Mouse (Mus musculus): ENCODE measurements around the gene Map4k2. TPM values are rescaled to one million over a fixed set of nuclear protein-coding genes. Genes with fewer than 3 reads are reported as not detected.

Map4k2 gene
- polyA plus RNA-seq, 1 experiment from 2014 or later, result 14.3 TPM

GRCm38 (mm10) chr19:6363411-6364240 is 22.7 kb downstream of the Map4k2 start, which contains the start of gene Sf1:
TSS of gene Sf1 (plus strand) at chr19:6363690.
- DNase-seq, result peak; percentile 100
- peak; percentile 98 for ATAC-seq (ENCODE audit: low FRiP score, low TSS enrichment)

GRCm38 (mm10) chr19:6364317-6364725 is 23.4 kb downstream of the Map4k2 start:
- H3K4me2 ChIP-seq (ENCODE audit: low read length), result peak overlapping the region; percentile 96
- DNase-seq (peak; percentile 96), ATAC-seq (ENCODE audit: low FRiP score, low TSS enrichment) (no peak)
- no peaks in the 10 kb centered on the region for H3K27me3 ChIP-seq (ENCODE audit: control insufficient read depth, insufficient read depth, low read length)
- H3K9ac ChIP-seq (replicated peaks; ENCODE audit: low read length), result peak overlapping the region; percentile 92
- under 1% methylated on average over 55 of the region's 55 CpGs for WGBS
- no peaks in the 10 kb centered on the region for H3K9me3 ChIP-seq (ENCODE audit: control insufficient read depth, low read length)
- H3K4me3 ChIP-seq (replicated peaks; ENCODE audit: low read depth, low read length), result peak overlapping the region; percentile 100
- peaks cover 24% of the 10 kb centered on the region for H3K4me1 ChIP-seq (ENCODE audit: control insufficient read depth, insufficient read depth, low read length)
- peaks cover 46% of the 10 kb centered on the region for H3K36me3 ChIP-seq (ENCODE audit: control insufficient read depth, insufficient read depth, low read length)
- peak overlapping the region; percentile 97 for H3K27ac ChIP-seq (replicated peaks; ENCODE audit: low read depth, low read length)

More at GRCm38 (mm10) chr19:6363411-6364240, 22.7 kb downstream of the Map4k2 start, which contains the start of gene Sf1:
- H3K4me1 ChIP-seq (ENCODE audit: control insufficient read depth, insufficient read depth, low read length), result peaks cover 24% of the 10 kb centered on the region
- H3K27me3 ChIP-seq (ENCODE audit: control insufficient read depth, insufficient read depth, low read length), result no peaks in the 10 kb centered on the region
- peaks cover 41% of the 10 kb centered on the region for H3K36me3 ChIP-seq (ENCODE audit: control insufficient read depth, insufficient read depth, low read length)
- 1% methylated on average over 85 of the region's 85 CpGs for WGBS
- H3K4me2 ChIP-seq (ENCODE audit: low read length), result peak within 1 kb of the TSS; percentile 96
- peak within 1 kb of the TSS; percentile 100 for H3K4me3 ChIP-seq (replicated peaks; ENCODE audit: low read depth, low read length)
- H3K9me3 ChIP-seq (ENCODE audit: control insufficient read depth, low read length), result no peaks in the 10 kb centered on the region
- peak within 1 kb of the TSS; percentile 97 for H3K27ac ChIP-seq (replicated peaks; ENCODE audit: low read depth, low read length)
- peak within 1 kb of the TSS; percentile 92 for H3K9ac ChIP-seq (replicated peaks; ENCODE audit: low read length)

GRCm38 (mm10) chr19:6364842-6365241 is 23.9 kb downstream of the Map4k2 start:
- no peak for DNase-seq
- Histone ChIP-seq H3K27ac (replicated peaks; ENCODE audit: low read depth, low read length) (peak overlapping the region; percentile 97), H3K36me3 (ENCODE audit: control insufficient read depth, insufficient read depth, low read length) (peaks cover 51% of the 10 kb centered on the region), H3K4me3 (replicated peaks; ENCODE audit: low read depth, low read length) (peak overlapping the region; percentile 100), H3K9ac (replicated peaks; ENCODE audit: low read length) (peak overlapping the region; percentile 92), H3K27me3 (ENCODE audit: control insufficient read depth, insufficient read depth, low read length) (no peaks in the 10 kb centered on the region), H3K4me1 (ENCODE audit: control insufficient read depth, insufficient read depth, low read length) (peaks cover 24% of the 10 kb centered on the region), H3K9me3 (ENCODE audit: control insufficient read depth, low read length) (no peaks in the 10 kb centered on the region), H3K4me2 (ENCODE audit: low read length) (peak overlapping the region; percentile 96)
- WGBS, result 7% methylated on average over 2 of the region's 2 CpGs
- ATAC-seq (ENCODE audit: low FRiP score, low TSS enrichment), result no peak

GRCm38 (mm10) chr19:6370175-6370574 is 29.2 kb downstream of the Map4k2 start:
- Histone ChIP-seq H3K27ac (replicated peaks; ENCODE audit: low read depth, low read length) (no peak overlapping the region), H3K4me3 (replicated peaks; ENCODE audit: low read depth, low read length) (no peak overlapping the region), H3K36me3 (ENCODE audit: control insufficient read depth, insufficient read depth, low read length) (peaks cover 98% of the 10 kb centered on the region), H3K27me3 (ENCODE audit: control insufficient read depth, insufficient read depth, low read length) (no peaks in the 10 kb centered on the region), H3K9me3 (ENCODE audit: control insufficient read depth, low read length) (no peaks in the 10 kb centered on the region), H3K9ac (replicated peaks; ENCODE audit: low read length) (no peak overlapping the region), H3K4me2 (ENCODE audit: low read length) (no peak overlapping the region), H3K4me1 (ENCODE audit: control insufficient read depth, insufficient read depth, low read length) (peaks cover 10% of the 10 kb centered on the region)
- no peak for ATAC-seq (ENCODE audit: low FRiP score, low TSS enrichment)
- 97% methylated on average over 2 of the region's 2 CpGs for WGBS
- no peak for DNase-seq

- Histone ChIP-seq H3K36me3 (ENCODE audit: control insufficient read depth, insufficient read depth, low read length) (peaks cover 99% of the 10 kb centered on the region), H3K4me2 (ENCODE audit: low read length) (no peak overlapping the region), H3K27me3 (ENCODE audit: control insufficient read depth, insufficient read depth, low read length) (no peaks in the 10 kb centered on the region), H3K27ac (replicated peaks; ENCODE audit: low read depth, low read length) (no peak overlapping the region), H3K4me1 (ENCODE audit: control insufficient read depth, insufficient read depth, low read length) (no peaks in the 10 kb centered on the region), H3K9me3 (ENCODE audit: control insufficient read depth, low read length) (no peaks in the 10 kb centered on the region), H3K4me3 (replicated peaks; ENCODE audit: low read depth, low read length) (no peak overlapping the region), H3K9ac (replicated peaks; ENCODE audit: low read length) (no peak overlapping the region)
- WGBS, result 94% methylated on average over 3 of the region's 3 CpGs
- DNase-seq (no peak), ATAC-seq (ENCODE audit: low FRiP score, low TSS enrichment) (no peak)
These were observed 31.5 kb downstream of the Map4k2 start for GRCm38 (mm10) chr19:6372433-6372832.

GRCm38 (mm10) chr19:6373539-6374400 is 32.8 kb downstream of the Map4k2 start:
- no peaks in the 10 kb centered on the region for H3K27me3 ChIP-seq (ENCODE audit: control insufficient read depth, insufficient read depth, low read length)
- H3K9ac ChIP-seq (replicated peaks; ENCODE audit: low read length), result no peak overlapping the region
- peak; percentile 89 for DNase-seq
- ATAC-seq (ENCODE audit: low FRiP score, low TSS enrichment), result peak; percentile 17; the same call in 1 of the 2 replicates
- peaks cover 98% of the 10 kb centered on the region for H3K36me3 ChIP-seq (ENCODE audit: control insufficient read depth, insufficient read depth, low read length)
- H3K4me1 ChIP-seq (ENCODE audit: control insufficient read depth, insufficient read depth, low read length), result no peaks in the 10 kb centered on the region
- no peak overlapping the region for H3K4me2 ChIP-seq (ENCODE audit: low read length)
- H3K9me3 ChIP-seq (ENCODE audit: control insufficient read depth, low read length), result no peaks in the 10 kb centered on the region
- H3K27ac ChIP-seq (replicated peaks; ENCODE audit: low read depth, low read length), result no peak overlapping the region
- H3K4me3 ChIP-seq (replicated peaks; ENCODE audit: low read depth, low read length), result no peak overlapping the region
- WGBS, result 70% methylated on average over 12 of the region's 12 CpGs

- no peak for DNase-seq
- Histone ChIP-seq H3K9me3 (ENCODE audit: control insufficient read depth, low read length) (no peaks in the 10 kb centered on the region), H3K4me2 (ENCODE audit: low read length) (no peak overlapping the region), H3K27me3 (ENCODE audit: control insufficient read depth, insufficient read depth, low read length) (no peaks in the 10 kb centered on the region), H3K4me1 (ENCODE audit: control insufficient read depth, insufficient read depth, low read length) (no peaks in the 10 kb centered on the region), H3K4me3 (replicated peaks; ENCODE audit: low read depth, low read length) (no peak overlapping the region), H3K36me3 (ENCODE audit: control insufficient read depth, insufficient read depth, low read length) (peaks cover 95% of the 10 kb centered on the region), H3K27ac (replicated peaks; ENCODE audit: low read depth, low read length) (no peak overlapping the region), H3K9ac (replicated peaks; ENCODE audit: low read length) (no peak overlapping the region)
- ATAC-seq (ENCODE audit: low FRiP score, low TSS enrichment), result no peak
- WGBS, result 98% methylated on average over 10 of the region's 10 CpGs
These were observed 33.6 kb downstream of the Map4k2 start for GRCm38 (mm10) chr19:6374571-6374970.

- Histone ChIP-seq H3K9ac (replicated peaks; ENCODE audit: low read length) (no peak overlapping the region), H3K4me2 (ENCODE audit: low read length) (no peak overlapping the region), H3K27ac (replicated peaks; ENCODE audit: low read depth, low read length) (no peak overlapping the region), H3K4me3 (replicated peaks; ENCODE audit: low read depth, low read length) (no peak overlapping the region), H3K36me3 (ENCODE audit: control insufficient read depth, insufficient read depth, low read length) (peaks cover 85% of the 10 kb centered on the region), H3K27me3 (ENCODE audit: control insufficient read depth, insufficient read depth, low read length) (no peaks in the 10 kb centered on the region), H3K9me3 (ENCODE audit: control insufficient read depth, low read length) (no peaks in the 10 kb centered on the region), H3K4me1 (ENCODE audit: control insufficient read depth, insufficient read depth, low read length) (no peaks in the 10 kb centered on the region)
- peak; percentile 57 for ATAC-seq (ENCODE audit: low FRiP score, low TSS enrichment)
- 90% methylated on average over 42 of the region's 42 CpGs for WGBS
- DNase-seq, result no peak
These were observed 34.7 kb downstream of the Map4k2 start for GRCm38 (mm10) chr19:6375423-6376254.
